Mouse (Mus musculus) liver, embryonic 16.5 days (tissue): ENCODE measurements around the gene Slc6a20a. TPM values are rescaled to one million over a fixed set of nuclear protein-coding genes. Genes with fewer than 3 reads are reported as not detected.
A peak's percentile ranks its signal among the peaks of the same experiment; 100 is the strongest.

Source experiments
- ATAC-seq: fragments of 200-750 bp; cut with Nextera tagmentation; 2 replicates; pipeline ENCODE4 v1.8.0; 2017; ENCODE audit warnings: low read depth, mild to moderate bottlenecking, moderate number of reproducible peaks, moderate library complexity
- H3K27ac ChIP-seq: fragments of 300-500 bp; sonication (generic); 2 replicates; pipeline ENCODE4 v1.5.1; 2014; ENCODE audit warnings: mild to moderate bottlenecking, low read length
- H3K27me3 ChIP-seq: fragments of 300-500 bp; sonication (generic); 2 replicates; pipeline ENCODE4 v1.6.1; 2014; ENCODE audit warnings: low read depth, low read length, mixed read lengths; ENCODE audit not compliant: control insufficient read depth, insufficient read depth
- H3K36me3 ChIP-seq: fragments of 300-500 bp; sonication (generic); 2 replicates; pipeline ENCODE4 v1.6.1; 2014; ENCODE audit warnings: mild to moderate bottlenecking; ENCODE audit not compliant: control insufficient read depth, insufficient read depth
- H3K4me1 ChIP-seq: fragments of 300-500 bp; sonication (generic); 2 replicates; pipeline ENCODE4 v1.6.1; 2014; ENCODE audit warnings: low read depth, low read length, mixed read lengths; ENCODE audit not compliant: control insufficient read depth
- H3K4me2 ChIP-seq: fragments of 300-500 bp; sonication (generic); 2 replicates; pipeline ENCODE4 v1.6.1; 2014; ENCODE audit warnings: low read depth, low read length, mixed read lengths
- H3K4me3 ChIP-seq: fragments of 300-500 bp; sonication (generic); 2 replicates; pipeline ENCODE4 v1.5.1; 2014; ENCODE audit warnings: low read depth, mild to moderate bottlenecking, low read length
- H3K9ac ChIP-seq: fragments of 300-500 bp; sonication (generic); 2 replicates; pipeline ENCODE4 v1.6.1; 2014; ENCODE audit warnings: low read depth, low read length
- H3K9me3 ChIP-seq: fragments of 300-500 bp; sonication (generic); replicated peaks from 2 replicates; pipeline ENCODE4 v1.6.1; 2016; ENCODE audit warnings: low read length; ENCODE audit not compliant: control insufficient read depth
- WGBS: fragments of 180-500 bp; shearing (Covaris S2); extraction: QIAGEN DNeasy Blood & Tissue Kit; methylation state at CpG from one replicate; pipeline ENCODE4 v1.1.7; 2014; ENCODE audit not compliant: insufficient replicate concordance; 5-methylcytosine and 5-hydroxymethylcytosine counted together
- polyA plus RNA-seq: library from polyadenylated mRNA; unstranded; fragments of >200 nt; fragmentation: Nextera tagmentation; extraction: Ambion mirVana; gene quantifications from 2 replicates; pipeline ENCODE4 v1.2.1, GENCODE M21; 2015

Gene Slc6a20a
- polyA plus RNA-seq, 1 experiment from 2014 or later = 3.4 TPM

DNA sequence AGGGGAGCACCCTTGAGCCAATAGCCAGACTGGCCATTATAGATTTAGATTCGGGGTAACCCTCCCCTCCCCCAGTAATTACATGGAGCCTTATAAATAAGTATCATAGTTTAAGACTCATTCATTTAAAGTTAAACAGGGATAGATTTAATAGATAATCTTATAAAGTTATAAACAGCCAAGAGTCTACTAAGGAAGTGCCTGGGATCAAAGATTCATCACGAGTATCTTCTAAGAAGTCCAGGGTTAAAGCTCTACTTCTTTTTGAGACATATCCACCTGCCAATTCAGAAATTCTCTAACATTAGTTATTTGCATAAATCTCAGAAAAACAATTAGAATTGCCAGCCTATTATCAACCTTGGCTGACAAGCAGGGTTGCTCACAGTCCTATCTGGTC lies 53.9 kb downstream of the Slc6a20a start:
- WGBS = 54% methylated on average over 2 of the region's 2 CpGs
- no peak for ATAC-seq

DNA sequence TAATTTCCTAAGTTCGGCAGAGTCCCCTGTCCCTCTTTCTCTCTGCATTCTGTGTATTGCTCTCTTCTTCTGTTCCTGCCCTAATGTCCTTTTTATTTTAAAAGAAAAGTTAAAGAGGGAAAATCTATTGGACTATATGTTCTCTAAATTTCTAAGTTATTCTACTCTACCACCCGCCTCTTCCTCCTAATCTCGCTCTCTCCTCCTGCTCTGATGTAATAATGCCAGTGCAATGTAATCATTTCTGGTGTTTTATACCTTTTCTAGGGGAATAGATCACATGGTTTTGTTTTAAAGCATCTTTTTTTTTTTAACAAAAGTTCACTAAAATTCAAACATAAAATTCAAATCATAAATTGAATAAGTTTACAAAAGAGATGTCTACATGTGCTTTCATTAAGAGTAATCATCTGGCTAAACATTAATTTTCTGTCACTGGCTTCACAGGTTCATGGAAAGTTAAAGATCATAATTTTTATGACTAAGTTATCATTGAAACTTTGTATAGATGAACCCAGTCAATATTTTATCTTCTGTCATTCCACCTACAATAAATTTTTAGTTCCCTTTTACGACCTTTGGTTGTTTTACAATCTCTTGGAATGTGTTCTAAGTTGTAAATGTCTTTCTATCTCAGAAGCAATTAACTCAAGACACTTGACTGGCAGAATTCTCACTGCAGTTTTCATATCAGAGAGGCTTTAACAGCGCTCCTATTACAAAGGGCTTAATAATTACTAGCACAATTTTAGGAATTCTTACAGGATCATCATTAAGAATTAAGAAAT lies 58.2 kb downstream of the Slc6a20a start:
- WGBS = 65% methylated on average over 5 of the region's 5 CpGs
- Histone ChIP-seq H3K36me3 (no peaks in the 10 kb centered on the region), H3K4me1 (no peaks in the 10 kb centered on the region), H3K27ac (no peak overlapping the region), H3K27me3 (no peaks in the 10 kb centered on the region), H3K4me3 (no peak overlapping the region), H3K4me2 (no peak overlapping the region), H3K9me3 (no peaks in the 10 kb centered on the region), H3K9ac (no peak overlapping the region)
- no peak for ATAC-seq

More for the DNA sequence above, 53.9 kb downstream of the Slc6a20a start:
- Histone ChIP-seq H3K4me3 (no peak overlapping the region), H3K36me3 (no peaks in the 10 kb centered on the region), H3K27ac (no peak overlapping the region), H3K4me2 (no peak overlapping the region), H3K4me1 (no peaks in the 10 kb centered on the region), H3K9ac (no peak overlapping the region), H3K27me3 (no peaks in the 10 kb centered on the region), H3K9me3 (no peaks in the 10 kb centered on the region)

DNA sequence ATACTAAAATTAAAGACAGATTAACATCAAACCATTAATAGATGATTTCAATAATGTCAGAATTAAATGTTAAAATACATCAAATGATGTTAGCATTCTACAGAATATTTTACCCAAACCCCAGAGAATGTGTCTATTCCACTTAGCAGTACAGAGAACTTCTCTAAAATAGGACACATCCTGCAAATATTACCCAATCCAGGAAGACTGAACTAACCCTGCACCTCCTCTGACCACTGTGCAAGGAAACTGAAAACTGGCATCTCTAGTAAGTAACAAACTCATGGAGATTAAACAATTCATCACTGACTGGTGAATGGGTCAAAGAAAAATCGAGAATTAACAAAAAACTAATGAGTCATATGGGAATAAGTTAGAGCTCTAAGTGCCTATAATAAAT lies 77.2 kb downstream of the Slc6a20a start:
- 40% methylated on average over 1 of the region's 1 CpGs for WGBS
- Histone ChIP-seq H3K9ac (no peak overlapping the region), H3K27me3 (no peaks in the 10 kb centered on the region), H3K4me1 (no peaks in the 10 kb centered on the region), H3K4me2 (no peak overlapping the region), H3K27ac (no peak overlapping the region), H3K9me3 (no peaks in the 10 kb centered on the region), H3K4me3 (no peak overlapping the region), H3K36me3 (no peaks in the 10 kb centered on the region)
- ATAC-seq = no peak

DNA sequence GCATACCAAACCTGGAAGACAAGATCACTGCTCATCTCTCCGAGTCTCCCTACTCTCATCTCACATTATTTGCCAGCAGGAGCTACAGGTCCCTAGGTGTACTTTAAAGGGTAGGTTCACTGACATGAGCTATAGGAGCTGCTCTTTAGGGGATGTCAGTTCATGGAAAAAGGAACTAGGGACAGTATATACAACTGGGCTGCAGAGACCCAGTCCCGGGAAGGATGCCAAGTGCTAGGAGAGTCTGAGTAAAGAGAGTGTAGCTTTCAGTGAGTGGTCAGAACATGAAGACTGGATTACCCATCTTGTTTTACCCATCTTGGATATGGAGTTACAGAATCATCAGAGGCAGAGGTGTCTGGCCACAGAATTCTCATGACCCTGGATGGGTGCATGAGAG lies 81.3 kb downstream of the Slc6a20a start:
- no peak for ATAC-seq
- no peaks in the 10 kb centered on the region for H3K9me3 ChIP-seq
- no peak overlapping the region for H3K4me3 ChIP-seq
- H3K27me3 ChIP-seq = no peaks in the 10 kb centered on the region
- H3K9ac ChIP-seq = no peak overlapping the region
- peaks cover 2% of the 10 kb centered on the region; the same call in 1 of the 2 replicates for H3K36me3 ChIP-seq
- 70% methylated on average over 2 of the region's 2 CpGs for WGBS
- H3K4me1 ChIP-seq = no peaks in the 10 kb centered on the region
- H3K4me2 ChIP-seq = no peak overlapping the region
- H3K27ac ChIP-seq = no peak overlapping the region

DNA sequence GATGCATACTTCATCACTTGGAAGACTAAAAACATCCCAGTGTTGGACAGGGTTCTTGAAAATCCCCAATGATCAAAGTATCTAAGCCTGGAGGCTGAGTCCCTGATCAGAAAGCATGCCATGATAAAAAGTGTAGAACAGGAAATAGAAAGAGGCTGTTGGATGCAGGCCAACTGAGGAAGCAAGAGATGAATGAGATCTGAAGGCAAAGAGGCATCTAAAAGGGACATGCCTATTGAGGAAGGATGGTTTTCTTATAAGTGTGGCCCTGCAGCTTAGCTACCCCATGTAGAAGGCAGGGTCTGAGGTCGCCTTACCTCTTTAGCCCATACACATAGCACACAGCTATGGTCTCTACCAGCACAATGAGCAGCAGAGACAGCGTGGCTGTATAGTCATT lies 81.8 kb downstream of the Slc6a20a start:
- no peak overlapping the region for H3K27ac ChIP-seq
- H3K4me1 ChIP-seq = no peaks in the 10 kb centered on the region
- no peak for ATAC-seq
- no peak overlapping the region for H3K9ac ChIP-seq
- WGBS = 75% methylated on average over 2 of the region's 2 CpGs
- no peak overlapping the region for H3K4me3 ChIP-seq
- no peak overlapping the region for H3K4me2 ChIP-seq
- no peaks in the 10 kb centered on the region for H3K9me3 ChIP-seq
- no peaks in the 10 kb centered on the region for H3K27me3 ChIP-seq
- peaks cover 2% of the 10 kb centered on the region; the same call in 1 of the 2 replicates for H3K36me3 ChIP-seq

DNA sequence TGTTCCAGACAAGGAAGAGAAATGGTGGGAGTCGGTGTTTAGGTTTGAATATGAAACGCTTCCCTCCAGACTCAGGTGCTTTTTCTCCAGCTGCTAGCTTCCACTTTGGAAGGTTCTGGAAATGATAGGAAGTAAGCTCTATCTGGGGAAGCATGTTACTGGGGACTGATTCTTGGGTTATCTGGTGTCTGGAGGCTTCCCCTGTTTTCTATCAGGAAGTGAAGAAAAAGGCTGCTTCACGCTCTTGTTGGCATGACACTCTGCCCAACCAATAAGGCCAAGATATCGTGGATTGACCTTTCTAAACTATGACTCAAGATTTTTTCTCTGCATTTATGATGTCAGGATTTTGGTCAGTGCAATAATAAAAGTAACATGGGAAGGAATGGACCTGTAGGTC lies 83.5 kb downstream of the Slc6a20a start:
- no peaks in the 10 kb centered on the region for H3K27me3 ChIP-seq
- ATAC-seq = no peak
- H3K36me3 ChIP-seq = peaks cover 2% of the 10 kb centered on the region; the same call in 1 of the 2 replicates
- H3K4me1 ChIP-seq = no peaks in the 10 kb centered on the region
- H3K9ac ChIP-seq = no peak overlapping the region
- no peak overlapping the region for H3K4me3 ChIP-seq
- WGBS = 65% methylated on average over 4 of the region's 4 CpGs
- H3K9me3 ChIP-seq = no peaks in the 10 kb centered on the region
- H3K27ac ChIP-seq = no peak overlapping the region
- no peak overlapping the region for H3K4me2 ChIP-seq

DNA sequence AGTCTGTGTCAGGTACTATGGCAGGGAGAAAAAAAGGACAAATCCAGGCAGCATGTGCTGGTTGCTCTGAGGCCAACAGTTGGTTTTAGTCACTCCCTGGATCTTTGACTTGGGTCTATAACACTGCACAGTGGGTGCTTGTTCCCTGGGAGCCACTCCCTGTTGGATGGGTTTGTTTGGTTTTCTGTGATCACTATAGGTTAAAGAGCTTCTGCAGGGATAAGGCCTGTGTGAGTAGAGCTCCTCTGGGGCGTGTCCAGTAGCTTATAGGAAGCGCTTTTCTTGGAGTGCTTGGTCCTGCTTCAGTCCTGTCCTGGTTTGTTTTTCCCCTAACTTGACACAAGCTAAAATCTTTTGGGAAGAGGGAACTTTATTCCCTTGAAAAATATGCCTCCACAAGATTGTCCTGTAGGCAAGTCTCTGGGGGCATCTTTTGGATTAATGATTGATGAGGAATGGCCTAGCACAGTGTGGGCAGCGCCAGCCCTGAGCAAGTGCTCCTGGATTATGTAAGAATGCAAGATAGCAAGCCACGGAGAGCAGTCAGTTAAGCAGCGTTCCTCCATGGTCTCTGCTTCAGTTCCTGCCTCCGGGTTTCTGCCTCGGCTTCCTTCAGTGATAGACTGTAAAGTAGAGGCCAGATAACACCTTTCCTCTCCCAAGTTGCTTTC lies 89.3 kb downstream of the Slc6a20a start:
- Histone ChIP-seq H3K9me3 (no peaks in the 10 kb centered on the region), H3K4me2 (no peak overlapping the region), H3K4me1 (no peaks in the 10 kb centered on the region), H3K27me3 (no peaks in the 10 kb centered on the region), H3K4me3 (no peak overlapping the region), H3K36me3 (peaks cover 5% of the 10 kb centered on the region), H3K9ac (no peak overlapping the region), H3K27ac (no peak overlapping the region; the same call in none of the 2 replicates)
- 39% methylated on average over 7 of the region's 7 CpGs for WGBS
- ATAC-seq = peak; percentile 90
